Mouse (Mus musculus) heart, embryonic 11.5 days (tissue): Measurements from ENCODE around the gene Sdhc. TPM values are rescaled to one million over a fixed set of nuclear protein-coding genes. Genes with fewer than 3 reads are reported as not detected.
A peak's percentile ranks its signal among the peaks of the same experiment; 100 is the strongest.

Source experiments
- ATAC-seq: fragments of 200-750 bp; cut with Nextera tagmentation; replicated peaks from 2 replicates; pipeline ENCODE4 v1.8.0; 2017; ENCODE audit warnings: moderate library complexity; ENCODE audit not compliant: insufficient number of reproducible peaks, low FRiP score, low TSS enrichment
- H3K27ac ChIP-seq: fragments of 300-500 bp; sonication (generic); 2 replicates; pipeline ENCODE4 v1.5.1; 2014; ENCODE audit warnings: mild to moderate bottlenecking, low read depth, low read length
- H3K27me3 ChIP-seq: fragments of 300-500 bp; sonication (generic); 2 replicates; pipeline ENCODE4 v1.6.1; 2014; ENCODE audit warnings: mild to moderate bottlenecking, low read length, mixed read lengths; ENCODE audit not compliant: control insufficient read depth, insufficient read depth
- H3K36me3 ChIP-seq: fragments of 300-500 bp; sonication (generic); 2 replicates; pipeline ENCODE4 v1.6.1; 2014; ENCODE audit warnings: mild to moderate bottlenecking, low read length, moderate library complexity, mixed read lengths; ENCODE audit not compliant: control insufficient read depth, insufficient read depth
- H3K4me1 ChIP-seq: fragments of 300-500 bp; sonication (generic); 2 replicates; pipeline ENCODE4 v1.6.1; 2014; ENCODE audit warnings: low read length; ENCODE audit not compliant: control insufficient read depth, insufficient read depth
- H3K4me2 ChIP-seq: fragments of 300-500 bp; sonication (generic); 2 replicates; pipeline ENCODE4 v1.6.1; 2014; ENCODE audit warnings: mild to moderate bottlenecking, moderate library complexity
- H3K4me3 ChIP-seq: fragments of 300-500 bp; sonication (generic); 2 replicates; pipeline ENCODE4 v1.5.1; 2014; ENCODE audit warnings: low read depth, low read length
- H3K9ac ChIP-seq: fragments of 300-500 bp; sonication (generic); 2 replicates; pipeline ENCODE4 v1.6.1; 2014; ENCODE audit warnings: mild to moderate bottlenecking, low read depth, low read length, moderate library complexity
- H3K9me3 ChIP-seq: fragments of 300-500 bp; sonication (generic); replicated peaks from 2 replicates; pipeline ENCODE4 v1.6.1; 2016; ENCODE audit warnings: low read length; ENCODE audit not compliant: control insufficient read depth
- WGBS: fragments of 180-500 bp; shearing (Covaris S2); extraction: QIAGEN DNeasy Blood & Tissue Kit; methylation state at CpG from one replicate; pipeline ENCODE4 v1.1.7; 2014; ENCODE audit not compliant: insufficient replicate concordance; 5-methylcytosine and 5-hydroxymethylcytosine counted together
- polyA plus RNA-seq: library from polyadenylated mRNA; unstranded; fragments of >200 nt; fragmentation: Nextera tagmentation; extraction: Ambion mirVana; gene quantifications from 2 replicates; pipeline ENCODE4 v1.2.1, GENCODE M21; 2014

Gene Sdhc
- polyA plus RNA-seq, 1 experiment from 2014 or later: 426 TPM

DNA sequence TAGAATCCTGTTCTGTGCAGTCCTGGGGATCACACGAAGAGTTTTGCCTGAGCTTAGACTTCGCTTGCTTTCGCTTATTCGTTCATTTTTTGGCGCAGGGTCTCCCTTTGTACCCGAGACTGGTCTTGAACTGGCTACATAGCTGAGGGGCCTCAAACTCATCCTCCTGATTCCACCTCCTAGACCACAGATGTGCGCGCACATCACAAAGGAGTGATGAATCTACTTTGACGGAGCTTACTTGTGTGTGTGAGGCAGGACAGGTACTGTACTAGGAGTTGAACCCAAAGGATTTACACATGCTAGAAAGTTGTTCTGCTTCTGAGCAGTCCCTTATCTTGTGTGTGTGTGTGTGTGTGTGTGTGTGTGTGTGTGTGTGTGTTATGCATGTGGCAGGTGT, 40.4 kb upstream of the Sdhc start:
- no peaks in the 10 kb centered on the region for H3K9me3 ChIP-seq
- H3K27me3 ChIP-seq: peaks cover 26% of the 10 kb centered on the region; the same call in 1 of the 2 replicates
- H3K27ac ChIP-seq: no peak overlapping the region
- H3K4me2 ChIP-seq: no peak overlapping the region
- no peak overlapping the region for H3K4me3 ChIP-seq
- 90% methylated on average over 9 of the region's 9 CpGs for WGBS
- no peaks in the 10 kb centered on the region for H3K36me3 ChIP-seq
- H3K9ac ChIP-seq: no peak overlapping the region
- no peak for ATAC-seq
- H3K4me1 ChIP-seq: peaks cover 47% of the 10 kb centered on the region

DNA sequence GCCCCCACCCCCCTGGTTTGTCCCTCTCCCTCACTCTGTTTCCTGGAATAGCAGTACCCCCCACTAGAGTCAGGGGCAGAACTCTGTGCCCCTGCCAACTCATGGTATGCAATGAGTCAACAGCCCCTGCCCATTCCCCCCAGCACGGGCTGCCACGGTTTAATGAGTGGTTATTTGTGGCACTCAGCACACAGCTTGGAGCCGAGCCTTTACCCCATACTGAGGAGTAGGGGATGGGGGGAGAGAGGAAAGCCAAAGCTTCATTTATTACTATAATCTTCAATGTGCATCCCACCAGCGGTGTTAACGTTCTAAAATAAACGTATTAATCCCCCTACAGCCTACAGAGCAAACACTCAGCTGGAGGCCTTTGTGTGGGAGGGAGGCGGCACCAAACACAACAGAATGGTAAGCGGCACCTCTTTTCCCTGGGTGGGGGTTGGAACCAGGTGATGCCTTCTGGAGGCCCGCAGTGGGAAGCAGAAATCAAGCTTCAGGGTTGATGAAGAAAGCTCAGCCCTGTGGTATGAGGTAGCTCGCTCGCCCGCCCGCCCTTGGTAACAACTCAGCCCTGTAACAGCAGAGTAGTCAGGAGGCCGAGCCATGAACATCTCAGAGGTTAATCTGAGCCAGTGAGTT, 39.2 kb upstream of the Sdhc start:
- no peak; the same call in 1 of the 2 replicates for ATAC-seq
- Histone ChIP-seq H3K4me1 (peaks cover 44% of the 10 kb centered on the region), H3K9me3 (no peaks in the 10 kb centered on the region), H3K27ac (peak overlapping the region; percentile 88), H3K4me2 (peak overlapping the region; percentile 36), H3K9ac (peak overlapping the region; percentile 24), H3K4me3 (no peak overlapping the region), H3K27me3 (peaks cover 14% of the 10 kb centered on the region; the same call in 1 of the 2 replicates), H3K36me3 (no peaks in the 10 kb centered on the region)
- WGBS: 40% methylated on average over 14 of the region's 14 CpGs

DNA sequence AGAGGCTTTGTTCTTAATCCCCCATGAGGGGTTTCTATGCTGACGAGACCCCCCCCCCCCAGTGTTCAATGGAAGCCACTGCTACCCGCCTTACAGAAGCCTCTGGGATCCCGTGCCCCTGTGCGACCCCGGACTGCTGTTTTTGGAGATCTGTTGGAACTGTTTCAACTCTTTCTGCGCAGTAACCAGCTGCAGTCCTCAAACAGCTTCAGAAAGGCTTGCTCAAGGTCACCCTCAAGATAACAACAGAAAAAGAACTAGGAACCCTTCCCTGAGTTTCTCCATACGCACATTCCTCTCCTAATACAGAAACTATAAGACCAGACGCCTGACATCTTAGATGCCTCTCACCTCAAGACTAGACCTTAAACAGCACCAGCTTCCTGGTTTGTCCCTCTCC, 38.6 kb upstream of the Sdhc start:
- H3K36me3 ChIP-seq: no peaks in the 10 kb centered on the region
- peak overlapping the region; percentile 88 for H3K27ac ChIP-seq
- peak overlapping the region; percentile 24; the same call in 1 of the 2 replicates for H3K9ac ChIP-seq
- no peaks in the 10 kb centered on the region for H3K9me3 ChIP-seq
- H3K4me3 ChIP-seq: no peak overlapping the region
- H3K4me1 ChIP-seq: peaks cover 41% of the 10 kb centered on the region
- ATAC-seq: no peak
- H3K27me3 ChIP-seq: peaks cover 12% of the 10 kb centered on the region; the same call in 1 of the 2 replicates
- 17% methylated on average over 8 of the region's 8 CpGs for WGBS
- peak overlapping the region; percentile 36 for H3K4me2 ChIP-seq

DNA sequence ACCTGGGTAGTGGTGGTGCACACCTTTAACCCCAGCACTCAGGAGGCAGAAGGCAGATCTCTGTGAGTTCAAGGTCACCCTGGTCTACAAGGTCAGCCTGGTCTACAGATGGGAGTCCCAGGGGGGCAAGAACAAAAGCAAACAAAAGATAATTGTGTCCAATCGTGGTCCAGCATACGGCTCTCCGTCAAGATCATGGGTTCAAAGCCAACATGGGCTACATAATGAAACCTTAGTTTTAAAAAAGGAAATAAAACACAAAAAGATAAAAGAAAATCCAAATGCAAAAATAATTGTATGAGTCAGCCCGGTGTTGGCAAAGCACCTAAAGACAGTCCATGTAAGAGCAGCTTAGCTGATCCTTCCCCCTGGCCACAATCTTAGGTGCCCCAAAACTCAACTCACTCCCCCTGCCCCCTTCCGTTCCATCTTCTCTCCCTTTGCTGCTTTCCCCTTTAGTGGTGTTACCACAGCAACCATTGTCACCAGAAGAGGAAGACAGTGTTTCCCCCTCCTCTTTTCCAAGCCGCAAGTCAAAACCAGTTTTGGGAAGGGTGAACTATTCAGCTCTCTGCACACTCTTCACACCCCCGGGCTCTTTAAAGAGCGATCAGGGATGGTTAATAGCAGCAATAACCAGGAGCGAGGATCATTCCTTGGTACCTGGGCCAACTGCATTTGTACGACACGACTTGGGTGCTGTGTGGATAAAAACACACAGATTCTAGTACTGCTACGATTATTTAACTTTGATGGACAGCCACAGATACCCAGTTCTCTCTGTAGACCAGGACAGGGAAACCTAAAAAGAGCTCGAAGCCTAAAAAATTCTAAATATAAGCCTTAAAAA, 37.7 kb upstream of the Sdhc start:
- H3K9ac ChIP-seq: no peak overlapping the region
- no peak for ATAC-seq
- H3K27ac ChIP-seq: no peak overlapping the region
- no peak overlapping the region for H3K4me2 ChIP-seq
- H3K9me3 ChIP-seq: no peaks in the 10 kb centered on the region
- H3K36me3 ChIP-seq: no peaks in the 10 kb centered on the region
- no peak overlapping the region for H3K4me3 ChIP-seq
- peaks cover 5% of the 10 kb centered on the region; the same call in 1 of the 2 replicates for H3K27me3 ChIP-seq
- peaks cover 37% of the 10 kb centered on the region for H3K4me1 ChIP-seq
- 69% methylated on average over 13 of the region's 13 CpGs for WGBS

DNA sequence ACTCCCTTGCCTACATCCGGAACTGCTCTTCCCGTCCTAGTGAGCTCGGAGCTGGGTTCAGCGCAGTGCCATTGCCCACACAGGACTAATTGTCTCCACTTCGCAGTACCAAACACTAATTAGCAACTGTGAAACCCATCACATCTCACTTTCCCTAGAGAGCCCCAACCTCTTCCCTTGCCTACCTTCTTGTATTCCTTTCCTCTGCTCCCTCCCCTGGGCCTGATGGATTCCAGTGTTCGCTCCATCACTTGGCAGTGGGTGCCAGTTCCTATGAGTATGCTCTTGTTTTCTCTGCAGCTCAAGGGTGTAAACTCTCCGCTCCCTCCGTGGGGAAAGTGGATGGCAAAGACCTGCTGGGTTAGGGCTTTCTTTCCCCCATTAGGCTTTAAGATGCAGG, 35.3 kb upstream of the Sdhc start:
- Histone ChIP-seq H3K36me3 (no peaks in the 10 kb centered on the region), H3K4me3 (no peak overlapping the region), H3K9me3 (no peaks in the 10 kb centered on the region), H3K9ac (no peak overlapping the region), H3K4me2 (no peak overlapping the region; the same call in 1 of the 2 replicates), H3K4me1 (peaks cover 31% of the 10 kb centered on the region), H3K27me3 (no peaks in the 10 kb centered on the region), H3K27ac (no peak overlapping the region)
- no peak for ATAC-seq
- WGBS: 52% methylated on average over 8 of the region's 8 CpGs

DNA sequence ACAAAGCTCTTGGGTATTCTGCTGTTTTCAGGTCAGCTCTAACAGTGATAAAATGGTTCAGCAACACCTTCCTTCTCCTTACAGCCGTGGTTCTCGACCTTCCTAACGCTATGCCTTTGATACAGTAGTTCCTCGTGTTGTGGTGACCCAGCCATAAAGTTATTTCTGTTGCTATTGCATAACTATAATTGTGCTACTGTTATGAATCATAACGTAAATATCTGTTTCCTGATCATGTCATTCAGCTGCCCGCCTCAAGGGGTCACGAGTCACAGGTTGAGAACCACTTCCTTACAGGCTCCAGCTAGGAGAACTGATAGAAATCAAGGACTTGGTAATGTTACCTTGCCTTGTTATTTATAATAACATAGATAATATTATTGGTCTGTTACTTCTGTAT, 33.9 kb upstream of the Sdhc start:
- Histone ChIP-seq H3K27ac (no peak overlapping the region), H3K9ac (no peak overlapping the region), H3K27me3 (no peaks in the 10 kb centered on the region), H3K4me1 (peaks cover 24% of the 10 kb centered on the region), H3K4me3 (no peak overlapping the region), H3K4me2 (no peak overlapping the region), H3K36me3 (no peaks in the 10 kb centered on the region), H3K9me3 (no peaks in the 10 kb centered on the region)
- no peak for ATAC-seq
- 70% methylated on average over 7 of the region's 7 CpGs for WGBS

DNA sequence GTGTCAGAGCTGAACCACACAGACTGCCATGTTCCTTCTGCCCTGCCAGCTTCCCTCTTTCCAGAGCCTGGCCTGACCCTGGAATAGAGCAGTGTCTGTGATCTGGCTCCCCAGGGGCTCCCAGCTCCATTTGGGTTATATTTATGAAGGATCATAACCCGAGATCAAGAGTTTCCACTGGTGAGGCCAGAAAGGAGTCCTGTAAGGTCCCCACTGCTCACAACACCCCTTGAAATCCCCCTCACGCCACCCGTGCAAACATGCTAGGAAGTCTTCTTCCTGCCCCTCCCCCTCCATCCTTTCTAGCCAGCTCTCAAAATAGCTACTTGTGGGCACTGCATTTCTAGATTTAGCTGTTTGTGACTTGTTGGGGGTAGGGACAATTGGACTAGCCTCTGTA, 33.2 kb upstream of the Sdhc start:
- ATAC-seq: no peak

DNA sequence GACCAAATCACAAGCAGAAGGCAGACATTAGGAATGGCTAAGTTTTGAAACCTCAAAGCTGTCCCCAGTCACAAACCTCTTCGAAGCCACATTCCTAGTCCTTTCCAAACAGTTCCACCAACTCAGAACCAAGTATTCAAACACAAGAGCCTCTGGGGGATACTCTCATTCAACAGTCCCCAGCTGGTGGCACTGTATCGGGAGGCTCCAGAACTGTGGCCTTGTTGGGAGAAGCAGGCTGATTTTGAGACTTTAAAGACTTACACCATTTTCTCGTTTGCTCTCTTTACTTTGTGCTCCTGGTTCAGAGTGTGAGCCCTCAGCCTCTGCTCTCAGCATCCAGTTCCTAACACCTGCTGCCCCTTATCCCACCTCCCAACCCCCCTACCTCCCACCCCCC, 32.6 kb upstream of the Sdhc start:
- Histone ChIP-seq H3K4me1 (peaks cover 18% of the 10 kb centered on the region), H3K27ac (no peak overlapping the region), H3K27me3 (no peaks in the 10 kb centered on the region), H3K9ac (no peak overlapping the region), H3K9me3 (no peaks in the 10 kb centered on the region), H3K4me2 (no peak overlapping the region), H3K4me3 (no peak overlapping the region), H3K36me3 (no peaks in the 10 kb centered on the region)
- WGBS: 86% methylated on average over 3 of the region's 3 CpGs
- no peak for ATAC-seq

More for the DNA sequence above, 33.2 kb upstream of the Sdhc start:
- no peak overlapping the region for H3K9ac ChIP-seq
- peaks cover 18% of the 10 kb centered on the region for H3K4me1 ChIP-seq
- peak overlapping the region; percentile 60; the same call in 1 of the 2 replicates for H3K27ac ChIP-seq
- no peaks in the 10 kb centered on the region for H3K9me3 ChIP-seq
- no peaks in the 10 kb centered on the region for H3K27me3 ChIP-seq
- H3K36me3 ChIP-seq: no peaks in the 10 kb centered on the region
- WGBS: 33% methylated on average over 3 of the region's 3 CpGs
- H3K4me3 ChIP-seq: no peak overlapping the region
- H3K4me2 ChIP-seq: peak overlapping the region; percentile 9
